9 mouse cellular contexts compared by ENCODE assay signal in the genomic region with DNA sequence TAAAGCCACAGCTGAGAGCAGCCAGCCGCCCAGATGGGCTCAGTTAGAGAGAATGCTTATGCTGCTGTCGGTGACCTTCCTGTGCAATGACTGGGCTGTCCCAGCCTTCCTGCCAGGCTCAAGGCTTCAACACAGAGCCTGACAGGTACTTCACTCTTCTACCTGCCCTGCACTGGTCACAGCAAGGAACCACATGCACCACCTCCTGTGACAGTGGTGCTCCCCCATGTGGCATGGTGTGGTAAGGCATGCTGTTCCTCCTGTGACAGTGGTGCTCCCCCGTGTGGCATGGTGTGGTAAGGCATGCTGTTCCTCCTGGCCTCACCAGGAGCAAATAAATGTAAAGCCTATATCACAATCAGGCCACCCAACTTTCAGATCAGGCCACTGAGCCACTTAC. TPM values are rescaled to one million over a fixed set of nuclear protein-coding genes. Genes with fewer than 3 reads are reported as not detected.
DNase-seq lines count a peak whose midpoint lies in the region; ATAC-seq and TF ChIP-seq lines count a peak whose summit lies in the region.
"Had no signal": no experiment of that assay in that cellular context is flagged by ENCODE, and none has a peak within 500 bp of the region (broad histone marks: within the 10 kb centered on the region; RNA-seq: fewer than 3 reads in every experiment).

No protein-coding gene starts in this region.

- no peak for TF ChIP-seq POLR2A in embryonic fibroblast, embryonic 13.5 days (IDR thresholded peaks at IDR 0.05; ENCODE audit: low read depth, low read length)

- H3K4me3 ChIP-seq in G1E (ENCODE audit: low read depth, low read length) = no peak overlapping the region
- H3K4me3 ChIP-seq in embryonic fibroblast, embryonic 13.5 days (ENCODE audit: insufficient read depth, low read length) = no peak overlapping the region
- H3K4me3 ChIP-seq: neural tube, embryonic 12.5 days had no signal

- peak; percentile 100 for TF ChIP-seq CTCF in G1E (IDR thresholded peaks at IDR 0.05; ENCODE audit: low read depth, low read length)
- TF ChIP-seq CTCF in embryonic fibroblast, embryonic 13.5 days (IDR thresholded peaks at IDR 0.05; ENCODE audit: borderline replicate concordance, insufficient read depth, low read length) = peak; percentile 100

- peak; percentile 58 for ATAC-seq in G1E (ENCODE audit: extremely low read depth, insufficient number of reproducible peaks, low FRiP score, poor library complexity, severe bottlenecking)

- H3K27me3 ChIP-seq in G1E (ENCODE audit: insufficient read depth, low read length) = peaks cover 10% of the 10 kb centered on the region; the same call in 1 of the 2 replicates
- H3K27me3 ChIP-seq: neural tube, embryonic 12.5 days had no signal

- no peak overlapping the region for H3K27ac ChIP-seq in embryonic fibroblast, embryonic 13.5 days (ENCODE audit: insufficient read depth, low read length)
- H3K27ac ChIP-seq: neural tube, embryonic 12.5 days had no signal

- no peaks in the 10 kb centered on the region for H3K9me3 ChIP-seq in G1E (replicated peaks)
- H3K9me3 ChIP-seq: neural tube, embryonic 12.5 days had no signal

- H3K36me3 ChIP-seq in G1E (replicated peaks) = no peaks in the 10 kb centered on the region
- H3K36me3 ChIP-seq: neural tube, embryonic 12.5 days had no signal

- peak; percentile 50 for DNase-seq in G1E (ENCODE audit: low spot score)
- DNase-seq in adrenal gland, postnatal 4 days (ENCODE audit: low spot score in 2 of 2) = peak; percentile 74 to 84
- DNase-seq in heart, postnatal 14 days = peak; percentile 90 to 95
- peak; percentile 92 to 93 for DNase-seq in layer of hippocampus, postnatal 10 days (ENCODE audit: low spot score in 2 of 2)
- DNase-seq in lung, postnatal 4 days = peak; percentile 86 to 93
- peak; percentile 74 to 85 for DNase-seq in right cerebral cortex, postnatal 10 days (ENCODE audit: low spot score in 2 of 2)
- DNase-seq in urinary bladder, postnatal 14 days (ENCODE audit: low spot score) = peak; percentile 90

- no peaks in the 10 kb centered on the region for H3K4me1 ChIP-seq in G1E (ENCODE audit: insufficient read depth, low read depth, low read length)
- H3K4me1 ChIP-seq in embryonic fibroblast, embryonic 13.5 days (ENCODE audit: control insufficient read depth, insufficient read depth, low read length) = no peaks in the 10 kb centered on the region

- intact Hi-C loops in heart, postnatal 14 days (cut with DNase I) = loop anchor here (1.0 to 2.0 kb wide), 3 partner anchors 21 to 232 kb away; no protein-coding TSS in a partner anchor

RNA-seq across cellular contexts. Expression of gene Dnah17, which starts 27.6 kb away (rescaled TPM):
- not detected in 2 replicates for total RNA-seq in G1E (2014; fragmentation: Nextera tagmentation)
- 0.11 TPM in 1 of 2 replicates, not detected in the other for total RNA-seq in G1E (2017)
- not detected in 2 replicates for polyA plus RNA-seq in G1E (2012)
- total RNA-seq in adrenal gland, postnatal 4 days (2021) = under 1 TPM; 0.08 to 0.42 TPM
- polyA plus RNA-seq in embryonic fibroblast, embryonic 13.5 days (2011; ENCODE audit: insufficient read length, low read depth, missing spikeins) = not detected in 2 replicates
- under 1 TPM; 0.10 to 0.17 TPM for total RNA-seq in heart, postnatal 14 days (2021)
- total RNA-seq in layer of hippocampus, postnatal 10 days (2021) = under 1 TPM; 0.14 to 0.16 TPM
